Mouse (Mus musculus) inflammation-experienced regulatory T-cells, adult 6 months (primary cell): Measurements from ENCODE around the gene Trit1. TPM values are rescaled to one million over a fixed set of nuclear protein-coding genes. Genes with fewer than 3 reads are reported as not detected.
"Not testable (repeated sequence)": the region's sequence is repeated elsewhere in the genome, so short reads cannot be mapped to it uniquely, and the experiment has no call there.

ENCODE experiments used
- ATAC-seq: one replicate; pipeline ENCODE4 v1.8.0; 2017
- polyA plus RNA-seq, 3 experiments: library from polyadenylated mRNA; unstranded; fragments of 100-300 nt; shearing (Covaris generic); gene quantifications; one replicate each; pipeline ENCODE4 v1.2.1; 2017

Gene Trit1
- polyA plus RNA-seq, 3 experiments from 2014 or later = 10.7 to 20.6 (median 19.9) TPM

GRCm38 (mm10) chr4:122998537-122999262 is 17.7 kb upstream of the Trit1 start:
- no peak for ATAC-seq

GRCm38 (mm10) chr4:122999263-122999691 is 17.1 kb upstream of the Trit1 start:
- ATAC-seq = no peak

GRCm38 (mm10) chr4:123000130-123000529 is 16.3 kb upstream of the Trit1 start:
- no peak for ATAC-seq

DNA sequence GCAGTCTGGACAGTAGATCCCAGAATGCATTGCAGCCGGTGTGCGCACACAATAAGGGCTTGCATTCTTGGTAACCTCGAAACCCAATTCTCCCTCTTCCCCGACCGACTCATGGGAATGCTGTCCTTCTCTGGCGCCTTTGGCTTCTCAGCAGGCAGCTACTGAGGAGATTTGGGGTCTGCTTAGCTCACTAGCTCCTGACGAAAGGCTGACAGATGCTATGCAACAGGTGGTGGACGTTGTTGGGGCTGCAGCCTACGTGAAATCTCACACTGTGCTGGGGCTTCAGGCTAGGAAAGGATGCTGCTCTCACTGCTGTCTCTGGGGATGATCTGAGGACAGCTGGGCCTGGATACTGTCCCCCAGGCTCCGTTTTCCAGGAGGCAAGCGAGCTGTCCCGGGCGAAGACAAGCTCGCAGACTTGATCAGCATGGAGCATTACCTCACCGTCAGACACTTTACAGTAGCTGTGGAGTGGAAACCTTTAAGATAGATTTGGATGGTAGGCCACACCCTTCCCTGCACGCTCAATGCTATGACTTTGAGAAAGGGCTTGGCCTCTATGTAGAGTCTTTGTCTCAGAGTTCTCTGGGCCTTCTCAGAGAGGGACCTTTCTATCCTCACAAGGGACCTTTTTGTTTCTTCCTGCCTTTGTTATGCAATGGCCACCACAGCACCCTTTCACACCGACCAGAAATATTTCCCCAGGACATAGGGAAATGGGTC is 15.6 kb upstream of the Trit1 start:
- ATAC-seq = no peak

DNA sequence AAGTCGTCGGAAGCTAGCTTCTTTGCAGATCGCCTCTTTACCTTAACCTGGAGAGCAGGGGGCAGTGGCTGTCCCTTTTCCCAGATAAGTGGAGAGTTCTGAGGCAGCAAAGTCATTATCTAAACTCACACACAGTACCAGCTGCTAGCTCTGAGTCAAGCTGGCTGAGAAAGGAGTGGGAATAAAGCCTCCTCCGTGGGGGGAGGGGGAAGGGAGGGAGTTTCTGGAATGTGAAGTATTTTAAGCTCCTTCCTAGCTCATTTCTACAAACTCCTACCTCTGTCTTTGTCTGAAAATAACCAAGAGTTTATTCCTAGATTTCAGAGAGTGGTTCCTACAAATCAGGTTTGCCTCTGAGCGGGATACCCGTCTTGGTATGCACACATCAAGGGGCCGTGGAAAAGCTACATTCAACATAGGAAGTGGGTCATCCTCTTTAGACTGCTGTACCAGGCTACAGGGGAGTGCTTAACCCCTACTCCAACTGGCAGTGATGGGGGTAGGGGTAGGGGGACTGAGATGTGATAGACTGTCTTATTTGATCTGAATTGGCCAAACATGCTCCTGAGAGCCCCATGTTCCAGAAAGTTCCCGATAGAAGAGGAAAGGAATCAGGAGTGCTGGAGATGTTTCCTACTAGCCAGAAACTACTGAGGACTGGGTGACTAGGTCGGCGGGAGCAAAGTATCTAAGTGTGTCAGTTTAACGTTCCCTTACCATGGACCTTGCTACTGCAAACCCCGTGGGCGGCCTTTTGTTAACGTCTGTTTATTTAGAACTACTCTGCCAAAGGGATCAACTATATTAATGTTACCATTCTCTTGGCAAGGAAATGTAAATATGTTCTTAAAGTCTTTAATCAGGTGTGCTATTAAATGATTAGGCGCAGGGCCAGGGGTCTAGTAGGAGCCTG is 11.1 kb upstream of the Trit1 start:
- ATAC-seq = no peak

DNA sequence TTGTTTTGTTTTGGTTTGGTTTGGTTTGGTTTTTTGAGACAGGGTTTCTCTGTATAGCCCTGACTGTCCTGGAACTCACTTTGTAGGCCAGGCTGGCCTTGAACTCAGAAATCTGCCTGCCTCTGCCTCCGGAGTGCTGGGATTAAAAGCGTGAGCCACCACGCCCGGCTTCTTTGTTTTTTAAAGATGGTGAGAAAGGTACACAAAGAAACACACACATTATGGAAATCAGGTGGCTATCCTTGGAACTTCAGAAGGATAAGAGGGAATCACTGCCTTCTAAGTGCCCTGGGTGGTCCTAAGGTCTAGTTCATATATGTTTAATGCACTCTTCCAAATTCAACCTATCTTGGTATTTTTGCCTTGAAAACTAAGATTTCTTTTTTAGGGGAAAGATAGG is 3.9 kb upstream of the Trit1 start:
- not testable (repeated sequence) for ATAC-seq

GRCm38 (mm10) chr4:123013346-123013945 is 3.0 kb upstream of the Trit1 start:
- ATAC-seq = no peak

DNA sequence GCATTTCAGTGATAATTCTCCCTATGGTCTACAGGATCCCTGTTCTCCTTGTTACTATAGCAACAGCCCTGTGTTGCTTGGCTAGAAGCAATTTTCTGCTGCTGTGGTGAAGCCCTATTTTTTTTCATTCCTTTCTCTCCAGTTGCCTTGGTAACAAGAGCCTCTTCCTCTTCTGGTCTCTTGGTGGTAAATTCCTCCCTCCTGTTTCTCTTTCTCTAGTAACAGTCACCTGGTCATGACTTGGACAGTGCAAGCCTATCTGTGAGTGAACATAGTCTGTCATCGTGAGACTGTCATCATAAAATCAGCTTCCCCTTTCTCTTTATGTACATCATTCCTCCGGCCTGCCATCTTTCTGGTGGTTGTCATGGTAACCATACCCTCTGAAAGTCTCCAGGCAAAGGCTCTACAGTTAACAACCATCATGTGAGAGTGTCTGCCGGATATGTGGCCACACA is 2.4 kb upstream of the Trit1 start:
- ATAC-seq = no peak

GRCm38 (mm10) chr4:123014501-123015282 is 1.7 kb upstream of the Trit1 start:
- no peak for ATAC-seq

GRCm38 (mm10) chr4:123021591-123021990 is 5.2 kb downstream of the Trit1 start:
- ATAC-seq = no peak

DNA sequence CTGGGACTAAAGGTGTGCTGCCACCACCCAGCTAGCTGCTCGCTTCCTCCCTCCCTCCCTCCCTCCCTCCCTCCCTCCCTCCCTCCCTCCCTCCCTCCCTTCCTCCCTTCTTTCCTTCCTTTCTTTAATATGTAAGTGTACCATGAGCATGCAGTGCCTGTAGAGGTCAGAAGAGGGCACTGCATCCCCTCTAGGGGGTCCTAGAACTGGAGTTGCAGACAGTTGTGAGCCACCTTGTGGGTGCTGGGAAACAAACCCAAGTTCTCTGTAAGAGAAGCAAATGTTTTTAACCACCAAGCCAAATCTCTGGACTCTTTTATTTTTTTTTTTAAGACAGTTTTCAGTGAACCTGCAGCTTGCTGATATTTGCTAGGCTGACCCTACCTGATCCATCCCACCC is 6.5 kb downstream of the Trit1 start:
- no peak for ATAC-seq

- no peak for ATAC-seq
These were observed 9.0 kb downstream of the Trit1 start for GRCm38 (mm10) chr4:123025418-123025817.

GRCm38 (mm10) chr4:123026161-123026560 is 9.8 kb downstream of the Trit1 start:
- ATAC-seq = no peak

- no peak for ATAC-seq
These were observed 10.2 kb downstream of the Trit1 start for GRCm38 (mm10) chr4:123026597-123026996.

DNA sequence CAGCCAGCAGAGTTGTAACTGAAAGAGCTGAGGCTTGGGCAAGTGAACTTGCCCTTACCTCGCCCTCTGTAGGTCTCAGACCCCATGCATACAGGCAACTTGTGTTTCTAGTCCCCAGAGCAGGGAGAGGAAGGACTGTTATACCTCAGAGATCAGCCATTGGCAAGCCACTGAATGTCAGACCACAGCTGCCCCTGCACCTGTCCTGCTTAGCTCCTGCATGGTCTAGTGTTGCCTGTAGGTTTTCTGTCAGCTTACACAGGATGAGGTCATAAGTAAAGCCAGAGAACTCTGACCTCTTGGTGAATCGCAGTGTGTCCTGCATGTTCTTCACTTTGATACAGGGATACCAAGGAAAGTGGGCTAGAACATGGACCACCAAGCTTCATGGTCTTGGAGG is 18.4 kb downstream of the Trit1 start:
- no peak for ATAC-seq

GRCm38 (mm10) chr4:123035636-123036035 is 19.2 kb downstream of the Trit1 start:
- ATAC-seq = no peak

DNA sequence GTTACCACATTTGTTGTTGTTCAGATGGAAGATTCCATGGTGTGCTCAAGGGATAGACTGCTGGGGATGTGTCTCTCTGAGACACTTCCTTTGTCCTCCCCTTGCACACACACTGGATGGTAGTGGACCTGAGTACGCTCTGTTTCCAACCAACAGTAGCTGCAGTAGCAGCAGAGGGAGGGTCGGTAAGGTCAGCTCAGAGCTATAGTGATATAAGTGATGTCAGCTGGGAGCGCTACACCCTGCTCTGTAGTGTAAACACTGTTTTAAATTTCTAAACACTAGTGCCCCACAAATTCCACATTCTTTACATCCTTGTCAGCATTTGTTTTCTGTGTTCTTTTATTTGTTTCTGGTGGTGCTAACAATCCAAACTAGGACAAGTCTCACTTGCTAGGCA is 20.3 kb downstream of the Trit1 start:
- ATAC-seq = no peak

GRCm38 (mm10) chr4:123041131-123041530 is 24.7 kb downstream of the Trit1 start:
- no peak for ATAC-seq

- ATAC-seq = no peak
These were observed 27.5 kb downstream of the Trit1 start for GRCm38 (mm10) chr4:123043858-123044257.

DNA sequence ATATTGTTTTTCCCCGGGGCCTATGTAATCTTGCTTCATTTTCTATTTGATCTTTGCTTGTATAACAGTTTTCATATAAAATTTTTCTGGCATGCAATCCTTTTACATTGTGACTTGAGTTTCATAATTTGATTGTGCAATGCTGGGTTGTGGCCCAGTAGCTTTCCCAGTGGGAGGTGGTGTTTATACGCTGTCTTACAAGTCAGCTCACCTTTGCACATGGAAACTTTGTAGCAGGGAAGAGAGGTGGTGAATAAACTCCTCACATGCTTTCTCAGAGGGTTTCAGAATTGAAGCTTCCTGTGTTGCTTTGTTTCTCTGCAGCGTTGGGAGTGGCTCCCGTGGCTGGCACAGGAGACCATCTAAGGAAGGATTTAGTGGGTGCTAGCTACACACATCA is 28.4 kb downstream of the Trit1 start:
- no peak for ATAC-seq

GRCm38 (mm10) chr4:123046300-123046699 is 29.9 kb downstream of the Trit1 start:
- ATAC-seq = no peak
